Mouse (Mus musculus) limb, embryonic 13.5 days (tissue): ENCODE data around the gene Mrpl18. TPM values are rescaled to one million over a fixed set of nuclear protein-coding genes. Genes with fewer than 3 reads are reported as not detected.
A peak's percentile ranks its signal among the peaks of the same experiment; 100 is the strongest.
"Not testable (repeated sequence)": the region's sequence is repeated elsewhere in the genome, so short reads cannot be mapped to it uniquely, and the experiment has no call there.

Experiments used
- ATAC-seq: fragments of 200-750 bp; cut with Nextera tagmentation; 2 replicates; pipeline ENCODE4 v1.8.0; 2017; ENCODE audit warnings: low read depth, moderate number of reproducible peaks, moderate TSS enrichment; ENCODE audit not compliant: low FRiP score
- H3K27ac ChIP-seq: fragments of 300-500 bp; sonication (generic); 2 replicates; pipeline ENCODE4 v1.5.1; 2015; ENCODE audit warnings: inconsistent platforms, mild to moderate bottlenecking, moderate library complexity
- H3K27me3 ChIP-seq: fragments of 300-500 bp; sonication (generic); 2 replicates; pipeline ENCODE4 v1.6.1; 2015; ENCODE audit warnings: mild to moderate bottlenecking, inconsistent platforms
- H3K36me3 ChIP-seq: fragments of 300-500 bp; sonication (generic); 2 replicates; pipeline ENCODE4 v1.6.1; 2015; ENCODE audit warnings: inconsistent platforms, mild to moderate bottlenecking, moderate library complexity
- H3K4me1 ChIP-seq: fragments of 300-500 bp; sonication (generic); 2 replicates; pipeline ENCODE4 v1.6.1; 2015; ENCODE audit warnings: inconsistent platforms
- H3K4me2 ChIP-seq: fragments of 300-500 bp; sonication (generic); replicated peaks from 2 replicates; pipeline ENCODE4 v1.6.1; 2015; ENCODE audit warnings: inconsistent platforms, mild to moderate bottlenecking, moderate library complexity
- H3K4me3 ChIP-seq: fragments of 300-500 bp; sonication (generic); 2 replicates; pipeline ENCODE4 v1.5.1; 2015; ENCODE audit warnings: moderate library complexity, mild to moderate bottlenecking, inconsistent platforms
- H3K9ac ChIP-seq: fragments of 300-500 bp; sonication (generic); 2 replicates; pipeline ENCODE4 v1.6.1; 2015; ENCODE audit warnings: mild to moderate bottlenecking, inconsistent platforms
- H3K9me3 ChIP-seq: fragments of 300-500 bp; sonication (generic); 2 replicates; pipeline ENCODE4 v1.6.1; 2016; ENCODE audit warnings: inconsistent platforms
- WGBS: fragments of 180-500 bp; shearing (Covaris S2); methylation state at CpG from one replicate; pipeline ENCODE4 v1.1.7; 2015; 5-methylcytosine and 5-hydroxymethylcytosine counted together
- polyA plus RNA-seq: library from polyadenylated mRNA; unstranded; fragments of >200 nt; fragmentation: Nextera tagmentation; extraction: Ambion mirVana; gene quantifications from 2 replicates; pipeline ENCODE4 v1.2.1, GENCODE M21; 2015

The Mrpl18 gene
- polyA plus RNA-seq, 1 experiment from 2014 or later = 155 TPM

GRCm38 (mm10) chr17:12904349-12904748, 11.8 kb downstream of the Mrpl18 start:
- H3K36me3 ChIP-seq = peaks cover 35% of the 10 kb centered on the region
- no peaks in the 10 kb centered on the region for H3K9me3 ChIP-seq
- H3K4me2 ChIP-seq = no peak overlapping the region
- no peak for ATAC-seq
- H3K4me1 ChIP-seq = peaks cover 12% of the 10 kb centered on the region
- no peak overlapping the region for H3K9ac ChIP-seq
- WGBS = 61% methylated on average over 1 of the region's 1 CpGs
- H3K4me3 ChIP-seq = no peak overlapping the region
- peak overlapping the region; percentile 74 for H3K27ac ChIP-seq
- H3K27me3 ChIP-seq = no peaks in the 10 kb centered on the region

- Histone ChIP-seq H3K4me1 (peaks cover 12% of the 10 kb centered on the region), H3K27me3 (no peaks in the 10 kb centered on the region), H3K4me3 (no peak overlapping the region), H3K9me3 (no peaks in the 10 kb centered on the region), H3K36me3 (peaks cover 38% of the 10 kb centered on the region), H3K4me2 (0 out of 2 replicates have a peak overlapping the region, but pooled peaks have one; percentile 21), H3K9ac (no peak overlapping the region), H3K27ac (peak overlapping the region; percentile 84)
- WGBS = 28% methylated on average over 11 of the region's 12 CpGs
- peak; percentile 79; the same call in 1 of the 2 replicates for ATAC-seq
Observed at GRCm38 (mm10) chr17:12903372-12904333, 12.5 kb downstream of the Mrpl18 start.

GRCm38 (mm10) chr17:12902291-12902690, 13.9 kb downstream of the Mrpl18 start:
- no peak overlapping the region for H3K9ac ChIP-seq
- H3K9me3 ChIP-seq = no peaks in the 10 kb centered on the region
- H3K4me2 ChIP-seq = no peak overlapping the region
- 95% methylated on average over 6 of the region's 6 CpGs for WGBS
- H3K4me3 ChIP-seq = no peak overlapping the region
- no peaks in the 10 kb centered on the region for H3K27me3 ChIP-seq
- ATAC-seq = no peak
- peaks cover 12% of the 10 kb centered on the region for H3K4me1 ChIP-seq
- H3K36me3 ChIP-seq = peaks cover 38% of the 10 kb centered on the region
- no peak overlapping the region; the same call in 1 of the 2 replicates for H3K27ac ChIP-seq

GRCm38 (mm10) chr17:12898607-12899006, 17.5 kb downstream of the Mrpl18 start:
- H3K36me3 ChIP-seq = peaks cover 34% of the 10 kb centered on the region
- H3K4me2 ChIP-seq = not testable (repeated sequence)

GRCm38 (mm10) chr17:12897674-12898073, 18.5 kb downstream of the Mrpl18 start:
- H3K27me3 ChIP-seq = no peaks in the 10 kb centered on the region
- H3K4me2 ChIP-seq = no peak overlapping the region
- ATAC-seq = no peak
- no peak overlapping the region for H3K4me3 ChIP-seq
- H3K9ac ChIP-seq = no peak overlapping the region
- WGBS = 82% methylated on average over 5 of the region's 5 CpGs
- no peaks in the 10 kb centered on the region for H3K9me3 ChIP-seq
- H3K36me3 ChIP-seq = peaks cover 34% of the 10 kb centered on the region
- H3K27ac ChIP-seq = no peak overlapping the region
- H3K4me1 ChIP-seq = peaks cover 2% of the 10 kb centered on the region; the same call in 1 of the 2 replicates

More at GRCm38 (mm10) chr17:12898607-12899006, 17.5 kb downstream of the Mrpl18 start:
- Histone ChIP-seq H3K4me1 (peaks cover 11% of the 10 kb centered on the region), H3K27ac (peak overlapping the region; percentile 6; the same call in 1 of the 2 replicates)
- WGBS = 53% methylated on average over 2 of the region's 2 CpGs
- H3K4me3 ChIP-seq, H3K27me3 ChIP-seq, H3K9me3 ChIP-seq, ATAC-seq, H3K9ac ChIP-seq: not testable (repeated sequence)

- ATAC-seq = no peak
- WGBS = 90% methylated on average over 9 of the region's 9 CpGs
- Histone ChIP-seq H3K27ac (no peak overlapping the region), H3K9ac (no peak overlapping the region), H3K4me3 (no peak overlapping the region), H3K9me3 (no peaks in the 10 kb centered on the region), H3K4me1 (0 out of 2 replicates have a peak, but pooled peaks cover 4% of the 10 kb centered on the region), H3K27me3 (no peaks in the 10 kb centered on the region), H3K4me2 (no peak overlapping the region), H3K36me3 (peaks cover 36% of the 10 kb centered on the region; the same call in 1 of the 2 replicates)
Observed at GRCm38 (mm10) chr17:12892033-12892432, 24.1 kb downstream of the Mrpl18 start.

GRCm38 (mm10) chr17:12891054-12891453, 25.1 kb downstream of the Mrpl18 start:
- no peak for ATAC-seq
- no peak overlapping the region for H3K9ac ChIP-seq

GRCm38 (mm10) chr17:12887021-12887775, 28.9 kb downstream of the Mrpl18 start:
- 0 out of 2 replicates have a peak, but pooled peaks have one; percentile 26 for ATAC-seq
- Histone ChIP-seq H3K4me1 (peaks cover 17% of the 10 kb centered on the region), H3K27ac (peak overlapping the region; percentile 45), H3K4me2 (no peak overlapping the region), H3K27me3 (no peaks in the 10 kb centered on the region), H3K9ac (no peak overlapping the region), H3K9me3 (no peaks in the 10 kb centered on the region), H3K4me3 (no peak overlapping the region), H3K36me3 (peaks cover 26% of the 10 kb centered on the region; the same call in 1 of the 2 replicates)
- WGBS = 69% methylated on average over 15 of the region's 15 CpGs

More at GRCm38 (mm10) chr17:12891054-12891453, 25.1 kb downstream of the Mrpl18 start:
- Histone ChIP-seq H3K4me2 (no peak overlapping the region), H3K27ac (no peak overlapping the region), H3K27me3 (no peaks in the 10 kb centered on the region), H3K36me3 (peaks cover 29% of the 10 kb centered on the region; the same call in 1 of the 2 replicates), H3K4me1 (peaks cover 12% of the 10 kb centered on the region), H3K9me3 (no peaks in the 10 kb centered on the region), H3K4me3 (no peak overlapping the region)
- 86% methylated on average over 4 of the region's 4 CpGs for WGBS

GRCm38 (mm10) chr17:12886620-12887019, 29.5 kb downstream of the Mrpl18 start:
- Histone ChIP-seq H3K4me1 (peaks cover 17% of the 10 kb centered on the region), H3K4me2 (no peak overlapping the region), H3K27me3 (no peaks in the 10 kb centered on the region), H3K9me3 (no peaks in the 10 kb centered on the region), H3K27ac (peak overlapping the region; percentile 45; the same call in 1 of the 2 replicates), H3K4me3 (no peak overlapping the region), H3K9ac (no peak overlapping the region), H3K36me3 (peaks cover 20% of the 10 kb centered on the region; the same call in 1 of the 2 replicates)
- WGBS = 26% methylated on average over 6 of the region's 6 CpGs
- 0 out of 2 replicates have a peak, but pooled peaks have one; percentile 15 for ATAC-seq

- Histone ChIP-seq H3K9ac (no peak overlapping the region), H3K4me3 (no peak overlapping the region), H3K27ac (no peak overlapping the region), H3K4me1 (peaks cover 14% of the 10 kb centered on the region), H3K4me2 (no peak overlapping the region), H3K36me3 (no peaks in the 10 kb centered on the region), H3K27me3 (no peaks in the 10 kb centered on the region), H3K9me3 (no peaks in the 10 kb centered on the region)
- ATAC-seq = no peak
- WGBS = 84% methylated on average over 1 of the region's 1 CpGs
Observed at GRCm38 (mm10) chr17:12881216-12881615, 34.9 kb downstream of the Mrpl18 start.

- Histone ChIP-seq H3K9ac (peak overlapping the region; percentile 21; the same call in 1 of the 2 replicates), H3K36me3 (no peaks in the 10 kb centered on the region), H3K27me3 (no peaks in the 10 kb centered on the region), H3K27ac (peak overlapping the region; percentile 33), H3K4me3 (peak overlapping the region; percentile 9), H3K4me1 (peaks cover 13% of the 10 kb centered on the region; the same call in 1 of the 2 replicates), H3K4me2 (peak overlapping the region; percentile 51), H3K9me3 (no peaks in the 10 kb centered on the region)
- 4% methylated on average over 14 of the region's 14 CpGs for WGBS
- ATAC-seq = peak; percentile 83
Observed at GRCm38 (mm10) chr17:12880178-12880577, 36.0 kb downstream of the Mrpl18 start.
